Mouse (Mus musculus) embryonic facial prominence, embryonic 15.5 days (tissue): ENCODE data around the gene Cnn1. TPM values are rescaled to one million over a fixed set of nuclear protein-coding genes. Genes with fewer than 3 reads are reported as not detected.

Source experiments
- ATAC-seq: fragments of 200-750 bp; cut with Nextera tagmentation; 2 replicates; pipeline ENCODE4 v1.8.0; 2017; ENCODE audit warnings: low read depth, moderate TSS enrichment; ENCODE audit not compliant: insufficient number of reproducible peaks, low FRiP score, low TSS enrichment
- H3K27ac ChIP-seq: fragments of 300-500 bp; sonication (generic); replicated peaks from 2 replicates; pipeline ENCODE4 v1.5.1; 2015; ENCODE audit warnings: mild to moderate bottlenecking, inconsistent platforms
- H3K27me3 ChIP-seq: fragments of 300-500 bp; sonication (generic); 2 replicates; pipeline ENCODE4 v1.6.1; 2015; ENCODE audit warnings: inconsistent platforms
- H3K36me3 ChIP-seq: fragments of 300-500 bp; sonication (generic); 2 replicates; pipeline ENCODE4 v1.6.1; 2015; ENCODE audit warnings: mild to moderate bottlenecking, inconsistent platforms
- H3K4me1 ChIP-seq: fragments of 300-500 bp; sonication (generic); 2 replicates; pipeline ENCODE4 v1.6.1; 2015; ENCODE audit warnings: inconsistent platforms
- H3K4me2 ChIP-seq: fragments of 300-500 bp; sonication (generic); replicated peaks from 2 replicates; pipeline ENCODE4 v1.6.1; 2015; ENCODE audit warnings: mild to moderate bottlenecking, inconsistent platforms
- H3K4me3 ChIP-seq: fragments of 300-500 bp; sonication (generic); replicated peaks from 2 replicates; pipeline ENCODE4 v1.5.1; 2015; ENCODE audit warnings: mild to moderate bottlenecking, inconsistent platforms
- H3K9ac ChIP-seq: fragments of 300-500 bp; sonication (generic); 2 replicates; pipeline ENCODE4 v1.6.1; 2015; ENCODE audit warnings: inconsistent platforms
- H3K9me3 ChIP-seq: fragments of 300-500 bp; sonication (generic); replicated peaks from 2 replicates; pipeline ENCODE4 v1.6.1; 2016; ENCODE audit warnings: inconsistent platforms
- WGBS: fragments of 180-500 bp; shearing (Covaris S2); methylation state at CpG from one replicate; pipeline ENCODE4 v1.1.7; 2015; 5-methylcytosine and 5-hydroxymethylcytosine counted together
- polyA plus RNA-seq: library from polyadenylated mRNA; unstranded; fragments of >200 nt; fragmentation: Nextera tagmentation; extraction: Ambion mirVana; gene quantifications from 2 replicates; pipeline ENCODE4 v1.2.1, GENCODE M21; 2015

Gene Cnn1
- polyA plus RNA-seq, 1 experiment from 2014 or later, result 4.3 TPM

DNA sequence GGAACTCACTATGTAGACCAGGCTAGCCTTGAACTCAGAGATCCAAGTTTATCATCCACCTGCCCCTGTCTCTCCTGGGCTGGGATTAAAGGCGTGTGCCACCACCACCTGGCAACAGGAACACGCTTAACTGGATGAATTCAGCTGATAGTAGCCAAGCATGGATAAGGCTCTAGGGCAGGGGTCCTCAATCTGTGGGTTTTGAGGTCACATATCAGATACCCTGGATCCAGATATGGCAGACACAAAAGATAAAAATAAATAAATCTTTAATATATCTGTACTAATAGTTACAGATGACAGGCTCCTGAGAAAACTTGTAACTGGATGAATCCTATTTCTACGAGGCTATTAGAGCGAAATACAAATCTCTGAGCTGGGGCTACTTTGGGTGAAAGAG lies 16.6 kb downstream of the Cnn1 start:
- H3K27me3 ChIP-seq, result no peaks in the 10 kb centered on the region
- H3K9ac ChIP-seq, result peak overlapping the region; percentile 95
- peaks cover 34% of the 10 kb centered on the region for H3K36me3 ChIP-seq
- no peaks in the 10 kb centered on the region for H3K9me3 ChIP-seq
- WGBS, result 85% methylated on average over 4 of the region's 4 CpGs
- H3K4me3 ChIP-seq, result peak overlapping the region; percentile 90
- no peak for ATAC-seq
- peaks cover 15% of the 10 kb centered on the region for H3K4me1 ChIP-seq
- H3K27ac ChIP-seq, result no peak overlapping the region
- H3K4me2 ChIP-seq, result peak overlapping the region; percentile 85

DNA sequence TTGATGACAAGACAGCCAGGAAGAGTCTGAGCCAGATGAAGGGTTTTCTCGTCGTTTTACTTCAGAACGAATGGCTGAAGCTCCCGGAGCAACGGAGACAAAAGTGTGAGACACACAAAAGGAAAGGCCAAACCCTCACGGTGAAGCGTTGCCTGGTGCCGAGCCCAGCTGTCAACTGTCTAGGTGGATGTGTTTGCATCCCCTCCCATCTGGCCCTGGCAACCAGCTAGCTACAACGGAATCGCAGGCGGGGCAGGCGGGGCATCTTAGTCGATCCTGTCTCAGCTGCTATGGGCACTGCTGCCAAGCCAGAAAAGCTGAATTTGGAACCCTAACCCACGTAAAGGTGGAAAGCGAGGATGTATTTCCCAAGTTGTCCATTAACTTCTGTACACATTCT lies 17.1 kb downstream of the Cnn1 start:
- Histone ChIP-seq H3K27ac (peak overlapping the region; percentile 82; the same call in 1 of the 2 replicates), H3K36me3 (peaks cover 30% of the 10 kb centered on the region), H3K4me2 (peak overlapping the region; percentile 85), H3K9ac (peak overlapping the region; percentile 95), H3K9me3 (no peaks in the 10 kb centered on the region), H3K4me1 (peaks cover 15% of the 10 kb centered on the region), H3K4me3 (peak overlapping the region; percentile 90), H3K27me3 (no peaks in the 10 kb centered on the region)
- WGBS, result 35% methylated on average over 15 of the region's 15 CpGs
- ATAC-seq, result no peak

DNA sequence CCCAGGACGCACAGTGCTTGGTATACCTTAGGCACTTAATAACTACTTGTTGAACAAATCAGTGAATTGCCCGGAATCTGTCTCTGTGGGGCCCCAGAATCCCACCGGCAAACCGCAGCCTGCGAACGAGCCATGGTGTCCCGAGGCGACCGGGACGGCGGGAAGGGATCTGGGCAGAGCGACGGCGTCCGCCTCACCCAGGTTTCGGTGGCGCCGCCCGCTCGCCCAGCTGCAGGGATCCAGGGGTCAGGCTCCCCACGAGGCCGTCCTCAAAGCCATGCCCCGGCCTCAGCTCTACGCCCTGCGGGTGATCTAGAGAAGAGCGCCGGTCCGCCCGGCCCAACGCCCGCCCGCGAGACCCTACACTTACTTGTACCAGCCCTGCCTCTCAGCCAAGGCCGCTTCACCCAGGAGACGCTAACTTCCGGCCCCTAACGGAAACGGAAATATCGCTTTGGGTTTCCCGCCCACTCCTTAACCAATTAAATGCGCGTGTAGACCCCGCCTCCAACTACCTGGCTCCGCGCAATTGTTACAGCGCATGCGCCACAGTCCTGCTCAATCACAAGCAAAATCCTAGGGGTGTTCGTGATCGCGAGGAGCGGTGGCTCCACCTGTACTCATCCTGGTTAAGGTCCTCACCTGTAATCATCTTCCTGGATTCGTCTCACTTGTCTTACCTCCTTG lies 17.9 kb downstream of the Cnn1 start, which contains the start of gene Elof1:
Gene Elof1, minus strand, starts transcription at position 433 of the 687 bp plus-strand sequence.
- under 1% methylated on average over 52 of the region's 52 CpGs for WGBS
- peak within 1 kb of the TSS; percentile 82 for H3K27ac ChIP-seq
- peak within 1 kb of the TSS; percentile 95 for H3K9ac ChIP-seq
- H3K4me2 ChIP-seq, result peak within 1 kb of the TSS; percentile 85
- H3K4me1 ChIP-seq, result peaks cover 15% of the 10 kb centered on the region
- H3K9me3 ChIP-seq, result no peaks in the 10 kb centered on the region
- H3K27me3 ChIP-seq, result no peaks in the 10 kb centered on the region
- peak within 1 kb of the TSS; percentile 90 for H3K4me3 ChIP-seq
- ATAC-seq, result peak; percentile 89
- peaks cover 22% of the 10 kb centered on the region for H3K36me3 ChIP-seq

DNA sequence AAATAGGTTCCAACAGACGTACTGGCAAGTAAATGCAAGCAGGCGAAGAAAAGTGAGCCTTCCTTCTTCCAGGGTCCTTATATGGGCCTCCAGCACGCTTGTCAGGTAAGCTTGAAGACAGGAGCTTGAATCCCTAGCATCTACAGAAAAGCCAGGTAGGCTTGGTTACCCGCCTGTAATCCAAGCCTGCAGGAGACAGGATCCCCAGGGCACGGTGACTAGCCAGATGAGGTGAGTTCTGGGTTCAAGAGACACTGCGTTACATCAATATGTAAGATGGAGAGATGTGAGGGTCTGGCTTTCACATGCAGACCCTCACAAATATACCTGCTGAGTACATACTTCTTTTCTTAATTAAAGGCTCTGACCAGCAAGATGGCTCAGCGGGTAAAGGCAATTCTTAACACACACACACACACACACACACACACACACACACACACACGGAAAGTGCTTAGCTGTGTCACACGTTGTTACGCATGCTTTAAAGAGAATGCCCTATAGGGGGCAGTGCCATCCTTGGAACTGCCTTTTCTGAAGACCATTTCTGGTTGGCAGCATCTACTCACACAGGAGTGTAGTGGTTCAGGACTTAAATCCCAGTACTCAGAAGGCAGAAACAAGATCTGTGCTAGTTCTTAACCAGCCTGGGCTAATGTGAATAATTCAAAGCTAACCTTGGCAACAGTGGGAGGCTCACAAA lies 18.9 kb downstream of the Cnn1 start:
- Histone ChIP-seq H3K36me3 (peaks cover 12% of the 10 kb centered on the region), H3K4me1 (peaks cover 15% of the 10 kb centered on the region), H3K27ac (no peak overlapping the region), H3K4me3 (peak overlapping the region; percentile 90), H3K9me3 (no peaks in the 10 kb centered on the region), H3K27me3 (no peaks in the 10 kb centered on the region), H3K4me2 (peak overlapping the region; percentile 85), H3K9ac (no peak overlapping the region)
- 46% methylated on average over 10 of the region's 10 CpGs for WGBS
- no peak for ATAC-seq

DNA sequence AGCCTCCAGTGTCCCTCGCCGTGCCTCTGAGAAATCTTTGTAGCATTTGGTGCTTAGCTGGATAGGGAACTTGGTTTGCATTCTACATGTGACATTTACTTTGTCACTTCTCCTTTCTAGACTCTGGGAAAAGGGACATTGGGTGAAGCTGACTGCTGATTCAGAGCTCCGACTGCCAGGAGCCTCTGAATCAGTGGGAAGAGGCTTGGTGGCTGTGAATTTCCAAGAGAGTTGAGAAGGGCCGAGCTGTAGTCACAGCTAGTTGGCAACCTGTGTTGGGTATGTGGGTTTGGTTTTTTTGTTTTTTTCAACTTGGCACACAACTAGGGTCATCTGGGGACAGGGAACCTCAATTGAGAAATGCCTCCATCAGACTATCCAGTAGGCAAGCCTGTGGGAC lies 20.5 kb downstream of the Cnn1 start:
- H3K4me2 ChIP-seq, result no peak overlapping the region
- no peaks in the 10 kb centered on the region for H3K27me3 ChIP-seq
- no peak overlapping the region for H3K9ac ChIP-seq
- no peak for ATAC-seq
- no peak overlapping the region for H3K27ac ChIP-seq
- H3K4me3 ChIP-seq, result no peak overlapping the region
- H3K4me1 ChIP-seq, result peaks cover 15% of the 10 kb centered on the region
- H3K36me3 ChIP-seq, result no peaks in the 10 kb centered on the region
- H3K9me3 ChIP-seq, result no peaks in the 10 kb centered on the region
- WGBS, result 87% methylated on average over 4 of the region's 4 CpGs

DNA sequence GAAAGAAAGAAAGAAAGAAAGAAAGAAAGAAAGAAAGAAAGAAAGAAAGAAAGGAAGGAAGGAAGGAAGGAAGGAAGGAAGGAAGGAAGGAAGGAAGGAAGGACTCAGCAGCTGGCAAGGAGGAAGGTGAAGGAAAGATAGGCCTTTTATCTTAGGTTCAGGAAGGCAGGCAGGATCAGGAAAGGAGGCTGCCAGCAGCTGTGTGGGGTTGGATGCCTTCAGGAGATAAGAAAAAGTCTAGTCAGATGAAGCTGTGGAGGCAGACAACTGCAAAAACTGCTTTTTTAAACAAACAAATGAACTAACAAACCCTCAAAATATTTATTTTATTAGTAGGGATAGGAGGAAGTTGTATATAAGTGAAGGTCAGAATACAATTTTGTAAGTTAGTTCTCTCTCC lies 22.5 kb downstream of the Cnn1 start:
- ATAC-seq, result no peak
- Histone ChIP-seq H3K9ac (no peak overlapping the region), H3K9me3 (no peaks in the 10 kb centered on the region), H3K4me3 (no peak overlapping the region), H3K4me1 (peaks cover 6% of the 10 kb centered on the region; the same call in 1 of the 2 replicates), H3K27me3 (no peaks in the 10 kb centered on the region), H3K27ac (no peak overlapping the region), H3K4me2 (no peak overlapping the region), H3K36me3 (no peaks in the 10 kb centered on the region)

DNA sequence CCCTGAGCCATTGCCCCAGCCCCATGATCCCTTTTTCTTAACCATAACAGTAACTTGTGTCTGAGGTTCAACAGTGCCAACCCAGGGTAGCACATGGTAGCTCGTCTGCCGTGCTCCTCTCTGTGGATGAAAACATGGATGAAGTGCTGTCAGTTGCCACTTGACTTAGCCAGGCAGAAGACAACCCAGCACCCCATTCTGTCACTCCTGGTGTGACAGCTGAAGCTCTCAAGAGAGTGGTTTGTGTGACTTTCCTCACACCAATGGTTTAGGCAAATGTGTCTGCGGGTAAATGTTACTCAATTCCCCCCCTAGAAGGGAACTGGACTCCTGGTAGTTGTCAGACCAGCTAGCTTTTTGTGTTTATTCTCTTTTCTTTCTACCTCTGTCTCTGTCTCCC lies 23.0 kb downstream of the Cnn1 start:
- no peak overlapping the region for H3K4me3 ChIP-seq

DNA sequence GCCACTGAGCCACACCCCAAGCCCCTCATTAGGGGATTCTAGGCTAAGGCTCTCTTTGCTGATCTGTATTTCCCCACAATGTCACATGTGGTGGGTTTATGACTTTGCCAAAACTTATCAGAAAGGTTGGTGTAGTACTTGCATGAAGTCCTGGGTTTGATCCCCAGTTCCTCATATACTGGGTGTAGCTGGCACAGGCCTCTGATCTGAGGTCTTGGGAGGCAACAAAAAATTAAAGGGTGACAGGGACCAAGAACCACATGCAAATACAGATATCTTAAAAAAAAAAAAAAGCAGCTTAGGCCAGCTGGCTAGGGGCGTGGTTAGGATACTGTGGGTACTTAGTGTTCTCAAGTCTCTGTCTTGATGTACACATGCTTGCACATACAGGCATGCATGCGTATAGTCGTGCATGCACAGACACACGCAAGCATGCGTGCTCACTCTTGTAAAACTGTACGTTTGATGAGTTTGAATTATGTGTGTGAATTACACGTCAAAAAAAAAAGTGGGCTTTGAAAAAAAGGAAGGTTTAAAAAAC lies 24.1 kb downstream of the Cnn1 start:
- H3K27ac ChIP-seq, result no peak overlapping the region
- H3K36me3 ChIP-seq, result no peaks in the 10 kb centered on the region
- H3K9me3 ChIP-seq, result no peaks in the 10 kb centered on the region
- H3K4me2 ChIP-seq, result no peak overlapping the region
- H3K27me3 ChIP-seq, result no peaks in the 10 kb centered on the region
- no peaks in the 10 kb centered on the region for H3K4me1 ChIP-seq
- ATAC-seq, result no peak
- no peak overlapping the region for H3K9ac ChIP-seq
- WGBS, result 71% methylated on average over 7 of the region's 7 CpGs
- H3K4me3 ChIP-seq, result no peak overlapping the region

More for the DNA sequence above, 23.0 kb downstream of the Cnn1 start:
- Histone ChIP-seq H3K27me3 (no peaks in the 10 kb centered on the region), H3K27ac (no peak overlapping the region), H3K9me3 (no peaks in the 10 kb centered on the region), H3K36me3 (no peaks in the 10 kb centered on the region), H3K9ac (no peak overlapping the region), H3K4me2 (no peak overlapping the region), H3K4me1 (peaks cover 6% of the 10 kb centered on the region; the same call in 1 of the 2 replicates)
- no peak for ATAC-seq
- 66% methylated on average over 3 of the region's 3 CpGs for WGBS

DNA sequence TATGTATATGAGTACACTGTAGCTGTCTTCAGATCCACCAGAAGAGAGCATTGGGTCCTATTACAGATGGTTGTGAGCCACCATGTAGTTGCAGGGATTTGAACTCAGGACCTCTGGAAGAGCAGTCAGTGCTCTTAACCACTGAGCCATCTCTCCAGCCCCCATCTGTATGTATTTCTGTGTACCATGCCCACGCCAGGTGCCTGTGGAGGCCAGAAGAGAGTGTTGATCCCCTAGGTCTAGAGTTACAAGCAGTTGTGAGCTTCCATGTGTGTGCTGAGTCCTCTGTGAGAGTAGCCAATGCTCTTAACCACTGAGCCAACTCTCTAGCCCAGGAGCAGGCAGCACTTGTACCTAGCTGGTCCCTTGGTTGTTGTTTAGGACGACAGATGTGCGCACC lies 25.2 kb downstream of the Cnn1 start:
- 86% methylated on average over 3 of the region's 3 CpGs for WGBS
- Histone ChIP-seq H3K4me3 (no peak overlapping the region), H3K27me3 (no peaks in the 10 kb centered on the region), H3K4me2 (no peak overlapping the region), H3K9me3 (no peaks in the 10 kb centered on the region), H3K27ac (no peak overlapping the region), H3K36me3 (no peaks in the 10 kb centered on the region), H3K4me1 (no peaks in the 10 kb centered on the region), H3K9ac (no peak overlapping the region)
- ATAC-seq, result no peak

DNA sequence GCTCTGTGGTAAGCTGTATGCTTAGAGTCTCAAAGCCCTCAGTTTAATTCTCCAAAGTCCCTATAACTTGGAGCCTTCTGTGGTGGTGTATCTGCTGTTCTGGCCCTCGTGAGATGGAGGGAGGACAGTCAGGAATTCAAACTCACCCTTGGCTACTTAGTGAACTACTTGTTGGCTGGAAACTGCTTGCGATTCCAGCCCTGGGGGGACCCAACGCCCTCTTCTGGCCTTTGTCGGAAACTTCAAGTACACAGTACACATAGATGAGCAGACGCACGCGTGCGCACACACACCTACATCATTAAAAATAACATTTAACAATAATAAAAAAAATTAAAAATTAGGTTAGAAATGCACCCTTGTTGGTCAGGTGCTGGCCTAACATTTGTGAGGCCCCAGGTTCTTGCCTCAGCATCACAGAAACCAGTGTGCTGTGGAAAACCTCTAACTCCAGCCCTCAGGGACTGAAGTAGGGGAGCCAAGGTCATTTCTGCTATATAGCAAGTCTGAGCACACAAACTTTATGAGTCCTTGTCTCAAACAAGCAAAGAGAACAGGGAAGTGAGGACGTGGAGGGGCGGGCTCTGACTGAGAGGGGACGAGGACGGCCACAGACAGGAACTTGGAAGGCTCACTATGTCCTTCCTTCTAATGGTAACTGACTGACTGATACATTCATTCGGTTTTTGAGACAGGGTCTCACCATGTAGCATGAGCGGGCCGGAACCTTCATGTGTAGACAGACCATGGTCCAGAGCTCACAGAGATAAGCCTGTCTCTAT lies 26.4 kb downstream of the Cnn1 start:
- H3K9me3 ChIP-seq, result no peaks in the 10 kb centered on the region
- 85% methylated on average over 15 of the region's 15 CpGs for WGBS
- no peaks in the 10 kb centered on the region for H3K27me3 ChIP-seq
- H3K4me2 ChIP-seq, result no peak overlapping the region
- H3K27ac ChIP-seq, result no peak overlapping the region
- H3K36me3 ChIP-seq, result no peaks in the 10 kb centered on the region
- H3K4me3 ChIP-seq, result no peak overlapping the region
- no peaks in the 10 kb centered on the region for H3K4me1 ChIP-seq
- no peak for ATAC-seq
- no peak overlapping the region for H3K9ac ChIP-seq
